Mouse (Mus musculus) midbrain, embryonic 16.5 days (tissue): ENCODE measurements around the gene Nipal3. TPM values are rescaled to one million over a fixed set of nuclear protein-coding genes. Genes with fewer than 3 reads are reported as not detected.

Source experiments
- ATAC-seq: fragments of 200-750 bp; cut with Nextera tagmentation; 2 replicates; pipeline ENCODE4 v1.8.0; 2017; ENCODE audit warnings: moderate TSS enrichment
- H3K27ac ChIP-seq: fragments of 300-500 bp; sonication (generic); 2 replicates; pipeline ENCODE4 v1.5.1; 2014; ENCODE audit warnings: mild to moderate bottlenecking, low read length, mixed read lengths
- H3K27me3 ChIP-seq: fragments of 300-500 bp; sonication (generic); 2 replicates; pipeline ENCODE4 v1.6.1; 2014; ENCODE audit warnings: low read depth, low read length, mixed read lengths; ENCODE audit not compliant: control insufficient read depth, insufficient read depth
- H3K36me3 ChIP-seq: fragments of 300-500 bp; sonication (generic); 2 replicates; pipeline ENCODE4 v1.6.1; 2014; ENCODE audit warnings: mild to moderate bottlenecking, low read length, moderate library complexity, mixed read lengths; ENCODE audit not compliant: control insufficient read depth, insufficient read depth
- H3K4me1 ChIP-seq: fragments of 300-500 bp; sonication (generic); 2 replicates; pipeline ENCODE4 v1.6.1; 2014; ENCODE audit warnings: mild to moderate bottlenecking, low read length, mixed read lengths; ENCODE audit not compliant: control insufficient read depth, insufficient read depth
- H3K4me2 ChIP-seq: fragments of 300-500 bp; sonication (generic); 2 replicates; pipeline ENCODE4 v1.6.1; 2014; ENCODE audit warnings: mild to moderate bottlenecking, low read length, mixed read lengths
- H3K4me3 ChIP-seq: fragments of 300-500 bp; sonication (generic); 2 replicates; pipeline ENCODE4 v1.5.1; 2014; ENCODE audit warnings: low read depth, mild to moderate bottlenecking, low read length, moderate library complexity, mixed read lengths
- H3K9ac ChIP-seq: fragments of 300-500 bp; sonication (generic); 2 replicates; pipeline ENCODE4 v1.6.1; 2014; ENCODE audit warnings: low read depth, low read length, mixed read lengths
- H3K9me3 ChIP-seq: fragments of 300-500 bp; sonication (generic); replicated peaks from 2 replicates; pipeline ENCODE4 v1.6.1; 2014; ENCODE audit warnings: mild to moderate bottlenecking, low read length, mixed read lengths; ENCODE audit not compliant: control insufficient read depth, poor library complexity, severe bottlenecking
- WGBS: fragments of 180-500 bp; shearing (Covaris S2); extraction: QIAGEN DNeasy Blood & Tissue Kit; methylation state at CpG from one replicate; pipeline ENCODE4 v1.1.7; 2014; 5-methylcytosine and 5-hydroxymethylcytosine counted together
- polyA plus RNA-seq: library from polyadenylated mRNA; unstranded; fragments of >200 nt; fragmentation: Nextera tagmentation; extraction: Ambion mirVana; gene quantifications from 2 replicates; pipeline ENCODE4 v1.2.1, GENCODE M21; 2015

Nipal3 gene
- polyA plus RNA-seq, 1 experiment from 2014 or later, result 10.8 TPM

DNA sequence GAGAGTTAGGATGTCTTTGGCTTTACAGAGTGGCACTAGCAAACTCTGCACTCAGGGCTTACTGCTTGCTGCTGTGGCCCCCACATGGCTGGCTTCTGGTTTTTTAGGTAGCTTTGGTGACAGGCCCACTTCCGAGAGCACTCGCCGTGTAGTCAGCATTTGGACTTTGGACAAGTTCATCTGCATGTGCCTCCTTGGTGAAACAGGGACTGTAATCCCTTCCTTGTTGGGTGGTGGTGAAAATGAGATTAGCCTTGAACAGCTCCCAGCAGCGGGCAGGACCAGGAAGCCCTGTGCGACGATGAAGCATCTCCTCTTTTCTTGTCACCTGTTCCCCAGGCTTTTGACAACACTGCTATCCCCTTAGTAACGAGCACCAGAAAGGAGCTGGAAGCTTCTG is 19.0 kb upstream of the Nipal3 start:
- Histone ChIP-seq H3K4me3 (no peak overlapping the region), H3K9me3 (no peaks in the 10 kb centered on the region), H3K4me1 (no peaks in the 10 kb centered on the region), H3K9ac (no peak overlapping the region), H3K36me3 (no peaks in the 10 kb centered on the region), H3K4me2 (no peak overlapping the region), H3K27ac (no peak overlapping the region), H3K27me3 (peaks cover 2% of the 10 kb centered on the region; the same call in 1 of the 2 replicates)
- no peak for ATAC-seq
- WGBS, result 84% methylated on average over 7 of the region's 7 CpGs

DNA sequence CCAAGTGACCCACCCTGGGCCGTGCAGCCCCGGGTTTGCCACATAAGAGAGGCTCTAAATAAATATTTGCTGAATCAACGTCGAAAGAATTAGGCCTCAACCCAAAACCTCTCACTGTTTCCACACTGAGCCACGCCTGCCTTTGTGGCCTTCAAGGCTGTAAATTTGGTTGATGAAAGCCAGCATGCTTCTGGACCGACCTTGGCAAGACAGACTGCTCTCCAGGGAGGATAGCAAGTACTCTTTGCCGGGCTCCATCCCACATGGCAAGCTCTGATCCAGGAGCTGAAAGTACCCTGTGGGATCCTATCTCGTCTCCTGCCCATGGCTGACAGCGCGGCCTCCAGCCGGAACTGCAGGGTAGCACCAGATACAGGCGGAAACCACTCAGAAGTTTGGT is 14.7 kb upstream of the Nipal3 start:
- Histone ChIP-seq H3K27ac (no peak overlapping the region), H3K4me3 (no peak overlapping the region), H3K27me3 (peaks cover 2% of the 10 kb centered on the region; the same call in 1 of the 2 replicates), H3K36me3 (no peaks in the 10 kb centered on the region), H3K9ac (no peak overlapping the region), H3K4me2 (no peak overlapping the region), H3K4me1 (0 out of 2 replicates have a peak, but pooled peaks cover 4% of the 10 kb centered on the region), H3K9me3 (no peaks in the 10 kb centered on the region)
- 65% methylated on average over 12 of the region's 12 CpGs for WGBS
- no peak for ATAC-seq

DNA sequence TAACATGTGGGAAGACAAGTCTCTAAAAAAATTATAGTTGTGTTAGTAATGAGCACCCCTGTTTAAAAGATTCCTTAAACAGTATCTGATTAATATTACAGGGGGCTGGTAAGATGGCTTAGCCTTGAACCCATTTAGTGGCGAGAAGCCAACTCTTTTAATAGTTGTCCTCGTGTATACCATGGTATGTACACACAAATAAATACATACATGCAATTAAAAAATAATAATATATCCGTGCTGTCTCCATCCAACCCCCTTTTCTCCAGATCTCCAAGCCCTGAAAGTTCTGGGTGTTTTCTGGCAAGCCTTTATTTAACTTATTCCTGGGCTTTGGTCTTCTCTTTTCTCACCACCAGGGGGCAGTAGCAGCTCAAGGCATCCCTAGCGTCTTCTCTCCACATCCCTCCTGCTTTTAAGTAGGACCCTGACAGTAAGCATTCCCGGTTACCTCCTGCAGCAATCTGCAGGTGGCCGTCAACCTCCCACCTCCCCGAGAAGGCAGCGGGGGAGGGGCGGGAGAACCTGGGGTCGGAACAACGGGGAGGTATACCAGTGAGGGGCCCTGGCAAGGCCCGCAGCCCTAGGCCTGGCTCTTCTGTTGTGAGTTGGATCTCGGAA is 13.7 kb upstream of the Nipal3 start:
- no peak overlapping the region for H3K27ac ChIP-seq
- H3K36me3 ChIP-seq, result no peaks in the 10 kb centered on the region
- 15% methylated on average over 13 of the region's 13 CpGs for WGBS
- H3K9ac ChIP-seq, result peak overlapping the region; percentile 45; the same call in 1 of the 2 replicates
- no peaks in the 10 kb centered on the region for H3K9me3 ChIP-seq
- peak overlapping the region; percentile 52 for H3K4me2 ChIP-seq
- H3K27me3 ChIP-seq, result peaks cover 2% of the 10 kb centered on the region; the same call in 1 of the 2 replicates
- H3K4me3 ChIP-seq, result no peak overlapping the region
- peak; percentile 64 for ATAC-seq
- H3K4me1 ChIP-seq, result 0 out of 2 replicates have a peak, but pooled peaks cover 4% of the 10 kb centered on the region

DNA sequence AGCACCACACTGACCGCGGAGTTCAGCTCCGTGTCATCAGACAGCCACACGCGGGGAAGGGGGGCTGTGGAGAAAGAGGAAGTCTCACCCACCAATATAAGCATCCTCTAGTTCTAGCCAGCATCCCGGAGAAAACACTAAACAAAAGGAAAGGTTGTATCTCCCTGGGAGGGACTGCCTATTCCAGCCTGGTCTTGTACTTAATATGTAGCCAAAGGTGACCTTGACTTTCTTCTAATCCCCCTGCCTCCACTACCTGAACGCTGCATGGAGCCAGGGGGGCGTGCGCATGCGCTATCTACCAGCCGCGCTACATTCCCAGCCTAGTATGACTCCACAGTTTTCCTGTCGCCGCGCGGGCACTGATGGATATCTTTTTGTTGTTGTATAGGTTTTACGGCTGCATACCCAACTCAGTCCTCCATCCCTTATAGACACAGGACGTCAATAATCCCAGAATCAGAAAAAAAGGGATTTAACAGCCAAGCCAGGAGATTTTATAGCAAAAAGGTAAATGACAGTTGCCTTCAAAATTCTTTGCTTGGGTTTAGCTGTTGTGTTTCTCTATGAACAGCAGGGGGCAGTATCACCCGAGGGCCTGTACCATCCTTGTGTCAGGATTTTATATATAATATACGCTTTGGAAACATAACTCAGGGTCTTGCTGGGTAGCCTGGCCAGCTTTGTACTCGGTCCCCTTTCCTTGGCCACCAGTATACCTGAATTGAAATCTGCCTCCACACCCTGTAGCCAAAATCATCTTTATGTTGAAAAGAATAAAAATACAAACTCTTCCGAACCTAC is 12.9 kb upstream of the Nipal3 start:
- Histone ChIP-seq H3K4me2 (peak overlapping the region; percentile 64), H3K4me1 (0 out of 2 replicates have a peak, but pooled peaks cover 4% of the 10 kb centered on the region), H3K9me3 (no peaks in the 10 kb centered on the region), H3K36me3 (no peaks in the 10 kb centered on the region), H3K27ac (peak overlapping the region; percentile 58; the same call in 1 of the 2 replicates), H3K4me3 (peak overlapping the region; percentile 34), H3K9ac (peak overlapping the region; percentile 56), H3K27me3 (peaks cover 2% of the 10 kb centered on the region; the same call in 1 of the 2 replicates)
- 14% methylated on average over 22 of the region's 22 CpGs for WGBS
- peak; percentile 76 for ATAC-seq

DNA sequence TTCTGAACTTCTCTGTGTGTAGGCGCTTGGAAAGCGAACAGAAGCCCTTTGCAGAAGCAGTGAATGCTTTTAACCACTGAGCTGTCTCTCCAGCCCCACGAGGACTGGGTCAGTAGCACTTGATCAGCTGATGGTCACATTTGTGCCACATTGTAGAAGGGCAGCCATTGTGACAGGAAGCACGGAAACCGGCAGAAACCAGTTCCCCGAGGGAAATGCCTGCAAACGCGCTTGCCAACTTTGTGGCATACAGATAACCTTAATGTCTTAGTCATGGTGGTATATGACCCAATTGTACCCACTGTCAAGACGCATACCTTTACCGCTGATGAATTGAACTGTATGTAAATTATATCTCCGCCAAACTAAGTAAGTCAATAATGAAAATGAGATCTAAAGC is 11.0 kb upstream of the Nipal3 start:
- Histone ChIP-seq H3K27me3 (no peaks in the 10 kb centered on the region), H3K4me1 (0 out of 2 replicates have a peak, but pooled peaks cover 4% of the 10 kb centered on the region), H3K9ac (no peak overlapping the region), H3K9me3 (no peaks in the 10 kb centered on the region), H3K36me3 (no peaks in the 10 kb centered on the region), H3K4me3 (no peak overlapping the region), H3K4me2 (no peak overlapping the region), H3K27ac (no peak overlapping the region)
- WGBS, result 74% methylated on average over 11 of the region's 11 CpGs
- ATAC-seq, result no peak

DNA sequence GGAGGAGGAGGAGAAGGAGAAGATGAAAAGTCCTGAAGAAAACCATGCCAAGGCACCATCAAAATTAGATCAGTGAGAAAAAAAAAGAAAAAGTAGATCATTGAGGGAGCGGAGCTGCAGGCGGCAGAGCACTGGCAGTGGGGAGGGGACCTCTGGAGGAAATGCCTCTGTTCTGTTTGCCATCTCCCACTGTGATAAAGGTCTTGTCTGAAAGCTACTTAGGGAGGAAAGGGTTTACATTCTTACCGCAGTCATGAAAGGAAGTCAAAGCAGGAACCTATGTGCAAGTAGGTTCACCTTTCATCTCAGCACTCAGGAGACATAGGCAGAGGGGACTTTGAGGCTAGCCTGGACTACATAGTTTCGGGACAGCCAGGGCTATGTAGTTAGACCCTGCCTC is 6.7 kb upstream of the Nipal3 start:
- ATAC-seq, result no peak
- no peak overlapping the region for H3K27ac ChIP-seq
- WGBS, result 47% methylated on average over 4 of the region's 4 CpGs

DNA sequence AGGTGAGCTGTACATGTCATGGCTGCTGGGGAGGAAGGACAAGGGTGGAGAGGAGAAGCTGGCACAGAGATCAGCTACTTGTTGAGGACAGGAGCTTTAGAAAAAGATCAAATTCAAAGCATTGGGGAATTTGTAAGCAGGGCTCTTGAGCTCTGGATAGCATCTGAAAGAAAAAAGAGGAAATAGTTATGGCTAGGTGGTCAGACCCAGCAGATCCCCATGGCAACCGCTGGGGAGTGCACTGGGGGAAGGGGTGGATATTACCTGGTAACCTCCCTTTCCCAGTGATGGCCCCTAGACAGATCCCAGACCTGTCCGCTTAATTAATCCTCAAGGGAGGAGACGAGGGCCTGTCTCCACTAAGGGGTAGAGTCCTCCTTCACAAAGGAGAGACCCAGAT is 5.0 kb upstream of the Nipal3 start:
- H3K36me3 ChIP-seq, result no peaks in the 10 kb centered on the region
- no peaks in the 10 kb centered on the region for H3K27me3 ChIP-seq
- no peak overlapping the region for H3K27ac ChIP-seq
- H3K9ac ChIP-seq, result no peak overlapping the region
- ATAC-seq, result no peak
- no peaks in the 10 kb centered on the region for H3K9me3 ChIP-seq
- 75% methylated on average over 3 of the region's 3 CpGs for WGBS
- H3K4me3 ChIP-seq, result no peak overlapping the region
- H3K4me2 ChIP-seq, result no peak overlapping the region
- H3K4me1 ChIP-seq, result peaks cover 7% of the 10 kb centered on the region; the same call in 1 of the 2 replicates

More for the DNA sequence above, 6.7 kb upstream of the Nipal3 start:
- Histone ChIP-seq H3K27me3 (no peaks in the 10 kb centered on the region), H3K4me2 (no peak overlapping the region), H3K9ac (no peak overlapping the region), H3K4me3 (no peak overlapping the region), H3K9me3 (no peaks in the 10 kb centered on the region), H3K4me1 (no peaks in the 10 kb centered on the region), H3K36me3 (no peaks in the 10 kb centered on the region)

DNA sequence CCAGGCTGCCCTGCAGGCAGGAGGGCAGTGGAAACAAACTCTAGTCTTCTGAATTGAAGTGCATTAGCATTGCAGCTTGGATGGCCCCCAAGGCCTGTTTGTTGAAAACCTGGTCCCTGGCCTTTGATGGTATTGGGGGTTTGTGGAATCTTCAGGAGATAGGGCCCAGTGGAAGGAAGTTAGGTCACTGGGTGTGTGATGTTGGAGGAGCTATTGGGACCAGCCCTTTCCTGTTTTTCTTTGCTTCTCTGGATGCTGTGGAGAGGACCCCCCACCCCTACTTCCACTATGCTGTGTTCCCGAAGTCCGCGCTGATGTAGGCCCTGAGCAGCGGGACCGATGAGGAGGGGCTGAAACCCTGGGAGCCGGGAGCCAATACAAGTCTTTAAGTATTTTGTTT is 3.3 kb upstream of the Nipal3 start:
- 86% methylated on average over 6 of the region's 6 CpGs for WGBS

DNA sequence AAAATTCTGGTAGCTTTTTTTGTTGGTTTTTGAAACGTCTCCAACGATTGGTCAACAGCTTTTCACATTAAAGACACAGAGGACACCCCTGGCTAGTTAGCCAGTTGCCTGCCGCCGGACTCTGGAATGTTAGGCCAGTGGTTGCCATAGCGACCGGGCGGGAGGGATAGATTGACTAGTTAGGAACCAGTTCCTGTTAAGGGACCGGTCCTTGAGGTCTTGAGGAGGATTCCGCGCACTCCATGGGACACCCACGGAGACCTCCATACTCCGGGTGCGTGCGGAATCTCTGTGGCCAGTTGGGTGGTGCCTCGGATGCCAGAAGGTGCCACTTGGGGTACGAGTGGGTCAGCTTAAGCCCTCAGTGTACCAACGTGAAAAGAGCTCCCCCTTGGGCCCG is 972 bp upstream of the Nipal3 start:
- peak overlapping the region; percentile 71 for H3K4me2 ChIP-seq

More for the DNA sequence above, 3.3 kb upstream of the Nipal3 start:
- Histone ChIP-seq H3K9ac (no peak overlapping the region), H3K4me2 (no peak overlapping the region), H3K36me3 (no peaks in the 10 kb centered on the region), H3K9me3 (no peaks in the 10 kb centered on the region), H3K27ac (no peak overlapping the region), H3K4me3 (no peak overlapping the region), H3K4me1 (peaks cover 12% of the 10 kb centered on the region), H3K27me3 (no peaks in the 10 kb centered on the region)
- ATAC-seq, result no peak

More for the DNA sequence above, 972 bp upstream of the Nipal3 start:
- Histone ChIP-seq H3K9me3 (no peaks in the 10 kb centered on the region), H3K4me1 (peaks cover 16% of the 10 kb centered on the region), H3K27ac (no peak overlapping the region), H3K27me3 (no peaks in the 10 kb centered on the region), H3K9ac (no peak overlapping the region), H3K4me3 (peak overlapping the region; percentile 59), H3K36me3 (0 out of 2 replicates have a peak, but pooled peaks cover 1% of the 10 kb centered on the region)
- WGBS, result 10% methylated on average over 18 of the region's 18 CpGs
- ATAC-seq, result no peak
